Mouse (Mus musculus) T-helper 2 cell (primary cell): ENCODE measurements around the gene Vwc2l.

Experiments
- in situ Hi-C: fragments of 300-600 bp; cut with MboI, MseI; formaldehyde crosslinking; loops from one replicate; pipeline ENCODE4 v1.15.1; 2025; ENCODE audit warnings: high pct_unique_total_duplicates

The Vwc2l gene

DNA sequence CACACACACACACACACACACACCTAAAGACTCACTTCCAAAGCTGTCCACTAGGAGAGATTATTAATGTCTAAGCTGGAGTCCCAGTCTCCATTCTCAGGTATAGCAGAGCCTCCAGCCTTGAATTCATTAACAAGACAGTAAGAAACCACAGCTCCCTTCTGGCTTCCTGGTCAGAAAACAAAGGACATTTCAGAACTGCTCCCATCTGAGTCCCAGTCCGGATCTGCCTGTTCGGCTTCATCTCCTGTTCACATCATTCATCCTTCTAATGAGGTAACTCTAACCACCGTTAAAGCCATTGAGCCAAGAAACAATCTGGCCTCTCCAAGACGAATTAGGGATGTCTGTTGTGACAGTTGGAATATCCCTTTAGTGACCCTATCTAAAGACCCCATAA lies 185.7 kb downstream of the Vwc2l start:
- in situ Hi-C loops, result no loop called here

GRCm38 (mm10) chr1:70913071-70913470 lies 187.6 kb downstream of the Vwc2l start:
- in situ Hi-C loops, result no loop called here

GRCm38 (mm10) chr1:70918173-70919036 lies 192.9 kb downstream of the Vwc2l start:
- in situ Hi-C loops, result no loop called here

- in situ Hi-C loops, result no loop called here
These were observed 207.5 kb downstream of the Vwc2l start for GRCm38 (mm10) chr1:70933016-70933415.
